Mouse (Mus musculus): ENCODE measurements at regions not wholly inside any gene's neighbourhood (a gene's known extent, or its start where the extent isn't known, plus 50 kb on each side); places are given as distances from the start of the nearest gene placed in this dataset.
A peak's percentile ranks its signal among the peaks of the same experiment; 100 is the strongest.

- Histone ChIP-seq H3K4me1 (no peaks in the 10 kb centered on the region), H3K4me2 (no peak overlapping the region), H3K27me3 (no peaks in the 10 kb centered on the region), H3K9me3 (no peaks in the 10 kb centered on the region), H3K4me3 (no peak overlapping the region), H3K9ac (no peak overlapping the region), H3K36me3 (no peaks in the 10 kb centered on the region), H3K27ac (no peak overlapping the region)
- ATAC-seq (ENCODE audit: borderline replicate concordance, extremely low read depth, low FRiP score, low TSS enrichment), result no peak
- 84% methylated on average over 6 of the region's 6 CpGs for WGBS
These were observed 295.6 kb upstream of the Hs6st1 start for GRCm38 (mm10) chr1:35772567-35772966.

GRCm38 (mm10) chr1:35774566-35774965 is 293.6 kb upstream of the Hs6st1 start:
- Histone ChIP-seq H3K27ac (no peak overlapping the region), H3K9me3 (no peaks in the 10 kb centered on the region), H3K4me1 (no peaks in the 10 kb centered on the region), H3K4me3 (no peak overlapping the region), H3K4me2 (no peak overlapping the region), H3K36me3 (no peaks in the 10 kb centered on the region), H3K9ac (no peak overlapping the region), H3K27me3 (no peaks in the 10 kb centered on the region)
- 90% methylated on average over 2 of the region's 2 CpGs for WGBS
- no peak for ATAC-seq (ENCODE audit: borderline replicate concordance, extremely low read depth, low FRiP score, low TSS enrichment)

- Histone ChIP-seq H3K27ac (no peak overlapping the region), H3K9me3 (no peaks in the 10 kb centered on the region), H3K4me2 (no peak overlapping the region), H3K4me1 (no peaks in the 10 kb centered on the region), H3K36me3 (no peaks in the 10 kb centered on the region), H3K9ac (no peak overlapping the region), H3K27me3 (no peaks in the 10 kb centered on the region), H3K4me3 (no peak overlapping the region)
- ATAC-seq (ENCODE audit: borderline replicate concordance, extremely low read depth, low FRiP score, low TSS enrichment), result no peak
- WGBS, result 70% methylated on average over 2 of the region's 2 CpGs
These were observed 285.5 kb upstream of the Hs6st1 start for GRCm38 (mm10) chr1:35782668-35783067.

- H3K4me2 ChIP-seq, result no peak overlapping the region
- no peaks in the 10 kb centered on the region for H3K27me3 ChIP-seq
- H3K4me1 ChIP-seq, result no peaks in the 10 kb centered on the region
- no peaks in the 10 kb centered on the region for H3K9me3 ChIP-seq
- H3K36me3 ChIP-seq, result no peaks in the 10 kb centered on the region
- H3K9ac ChIP-seq, result no peak overlapping the region
- H3K4me3 ChIP-seq, result no peak overlapping the region
- no peak for ATAC-seq (ENCODE audit: borderline replicate concordance, extremely low read depth, low FRiP score, low TSS enrichment)
- WGBS, result 65% methylated on average over 6 of the region's 6 CpGs
- no peak overlapping the region for H3K27ac ChIP-seq
These were observed 284.8 kb upstream of the Hs6st1 start for GRCm38 (mm10) chr1:35783427-35783826.

- Histone ChIP-seq H3K27ac (no peak overlapping the region), H3K9me3 (no peaks in the 10 kb centered on the region), H3K9ac (no peak overlapping the region), H3K36me3 (no peaks in the 10 kb centered on the region), H3K27me3 (no peaks in the 10 kb centered on the region), H3K4me3 (no peak overlapping the region), H3K4me2 (no peak overlapping the region), H3K4me1 (no peaks in the 10 kb centered on the region)
- peak; percentile 57; the same call in 1 of the 2 replicates for ATAC-seq (ENCODE audit: borderline replicate concordance, extremely low read depth, low FRiP score, low TSS enrichment)
- WGBS, result 76% methylated on average over 4 of the region's 4 CpGs
These were observed 282.0 kb upstream of the Hs6st1 start for GRCm38 (mm10) chr1:35786241-35786640.

- Histone ChIP-seq H3K4me3 (no peak overlapping the region), H3K36me3 (no peaks in the 10 kb centered on the region), H3K4me1 (no peaks in the 10 kb centered on the region), H3K27me3 (no peaks in the 10 kb centered on the region), H3K9ac (no peak overlapping the region), H3K4me2 (no peak overlapping the region), H3K9me3 (no peaks in the 10 kb centered on the region), H3K27ac (no peak overlapping the region)
- 43% methylated on average over 8 of the region's 8 CpGs for WGBS
- ATAC-seq (ENCODE audit: borderline replicate concordance, extremely low read depth, low FRiP score, low TSS enrichment), result peak; percentile 67; the same call in 1 of the 2 replicates
These were observed 281.5 kb upstream of the Hs6st1 start for GRCm38 (mm10) chr1:35786668-35787213.

GRCm38 (mm10) chr1:35797064-35797463 is 271.1 kb upstream of the Hs6st1 start:
- Histone ChIP-seq H3K27ac (no peak overlapping the region), H3K4me2 (no peak overlapping the region), H3K9me3 (no peaks in the 10 kb centered on the region), H3K9ac (no peak overlapping the region), H3K4me1 (no peaks in the 10 kb centered on the region), H3K36me3 (no peaks in the 10 kb centered on the region), H3K27me3 (no peaks in the 10 kb centered on the region), H3K4me3 (no peak overlapping the region)
- ATAC-seq (ENCODE audit: borderline replicate concordance, extremely low read depth, low FRiP score, low TSS enrichment), result no peak
- WGBS, result 59% methylated on average over 2 of the region's 2 CpGs

GRCm38 (mm10) chr1:35797526-35797925 is 270.7 kb upstream of the Hs6st1 start:
- Histone ChIP-seq H3K27me3 (no peaks in the 10 kb centered on the region), H3K9ac (no peak overlapping the region), H3K27ac (no peak overlapping the region), H3K4me3 (no peak overlapping the region), H3K9me3 (no peaks in the 10 kb centered on the region), H3K4me2 (no peak overlapping the region), H3K4me1 (no peaks in the 10 kb centered on the region), H3K36me3 (no peaks in the 10 kb centered on the region)
- WGBS, result 77% methylated on average over 2 of the region's 2 CpGs
- ATAC-seq (ENCODE audit: borderline replicate concordance, extremely low read depth, low FRiP score, low TSS enrichment), result no peak

- no peak overlapping the region for H3K27ac ChIP-seq
- no peaks in the 10 kb centered on the region for H3K9me3 ChIP-seq
- H3K4me2 ChIP-seq, result no peak overlapping the region
- no peaks in the 10 kb centered on the region for H3K36me3 ChIP-seq
- no peaks in the 10 kb centered on the region for H3K27me3 ChIP-seq
- WGBS, result 70% methylated on average over 3 of the region's 3 CpGs
- H3K4me1 ChIP-seq, result no peaks in the 10 kb centered on the region
- H3K9ac ChIP-seq, result no peak overlapping the region
- ATAC-seq (ENCODE audit: borderline replicate concordance, extremely low read depth, low FRiP score, low TSS enrichment), result no peak
- H3K4me3 ChIP-seq, result no peak overlapping the region
These were observed 262.7 kb upstream of the Hs6st1 start for GRCm38 (mm10) chr1:35805546-35805945.

- no peaks in the 10 kb centered on the region for H3K36me3 ChIP-seq
- no peak overlapping the region for H3K4me3 ChIP-seq
- no peaks in the 10 kb centered on the region for H3K9me3 ChIP-seq
- no peak overlapping the region for H3K9ac ChIP-seq
- H3K4me2 ChIP-seq, result no peak overlapping the region
- no peaks in the 10 kb centered on the region for H3K27me3 ChIP-seq
- WGBS, result 39% methylated on average over 2 of the region's 2 CpGs
- H3K4me1 ChIP-seq, result no peaks in the 10 kb centered on the region
- no peak overlapping the region for H3K27ac ChIP-seq
- no peak for ATAC-seq (ENCODE audit: borderline replicate concordance, extremely low read depth, low FRiP score, low TSS enrichment)
These were observed 261.9 kb upstream of the Hs6st1 start for GRCm38 (mm10) chr1:35806329-35806728.

- H3K4me3 ChIP-seq, result no peak overlapping the region
- H3K27ac ChIP-seq, result no peak overlapping the region
- WGBS, result 0% methylated on average over 1 of the region's 1 CpGs
- no peaks in the 10 kb centered on the region for H3K4me1 ChIP-seq
- no peak for ATAC-seq (ENCODE audit: borderline replicate concordance, extremely low read depth, low FRiP score, low TSS enrichment)
- H3K9ac ChIP-seq, result no peak overlapping the region
- H3K4me2 ChIP-seq, result no peak overlapping the region
- H3K9me3 ChIP-seq, result no peaks in the 10 kb centered on the region
- H3K27me3 ChIP-seq, result no peaks in the 10 kb centered on the region
- no peaks in the 10 kb centered on the region for H3K36me3 ChIP-seq
These were observed 261.5 kb upstream of the Hs6st1 start for GRCm38 (mm10) chr1:35806731-35807130.

- Histone ChIP-seq H3K9ac (no peak overlapping the region), H3K4me1 (0 out of 2 replicates have a peak, but pooled peaks cover 4% of the 10 kb centered on the region), H3K27me3 (no peaks in the 10 kb centered on the region), H3K9me3 (no peaks in the 10 kb centered on the region), H3K4me3 (no peak overlapping the region), H3K36me3 (no peaks in the 10 kb centered on the region), H3K4me2 (no peak overlapping the region), H3K27ac (no peak overlapping the region)
- ATAC-seq (ENCODE audit: borderline replicate concordance, extremely low read depth, low FRiP score, low TSS enrichment), result no peak
- WGBS, result 82% methylated on average over 4 of the region's 4 CpGs
These were observed 259.3 kb upstream of the Hs6st1 start for GRCm38 (mm10) chr1:35808894-35809293.

GRCm38 (mm10) chr1:35809341-35809740 is 258.9 kb upstream of the Hs6st1 start:
- no peaks in the 10 kb centered on the region for H3K27me3 ChIP-seq
- no peak overlapping the region for H3K4me3 ChIP-seq
- no peak overlapping the region for H3K27ac ChIP-seq
- no peak overlapping the region for H3K9ac ChIP-seq
- no peak overlapping the region for H3K4me2 ChIP-seq
- 0 out of 2 replicates have a peak, but pooled peaks cover 5% of the 10 kb centered on the region for H3K4me1 ChIP-seq
- no peaks in the 10 kb centered on the region for H3K9me3 ChIP-seq
- ATAC-seq (ENCODE audit: borderline replicate concordance, extremely low read depth, low FRiP score, low TSS enrichment), result no peak
- WGBS, result 42% methylated on average over 1 of the region's 1 CpGs
- H3K36me3 ChIP-seq, result no peaks in the 10 kb centered on the region

Measured in lung, embryonic 15.5 days (tissue).